Mouse (Mus musculus) kidney, embryonic 16.5 days (tissue): ENCODE measurements around the gene Tmem182. TPM values are rescaled to one million over a fixed set of nuclear protein-coding genes. Genes with fewer than 3 reads are reported as not detected.
A peak's percentile ranks its signal among the peaks of the same experiment; 100 is the strongest.

Experiments
- ATAC-seq: fragments of 200-750 bp; cut with Nextera tagmentation; 2 replicates; pipeline ENCODE4 v1.8.0; 2017; ENCODE audit warnings: moderate TSS enrichment; ENCODE audit not compliant: low FRiP score, low TSS enrichment
- H3K27ac ChIP-seq: fragments of 300-500 bp; sonication (generic); 2 replicates; pipeline ENCODE4 v1.5.1; 2014; ENCODE audit warnings: low read length
- H3K27me3 ChIP-seq: fragments of 300-500 bp; sonication (generic); 2 replicates; pipeline ENCODE4 v1.6.1; 2014; ENCODE audit warnings: low read length, control low read depth, mixed read lengths; ENCODE audit not compliant: insufficient read depth
- H3K36me3 ChIP-seq: fragments of 300-500 bp; sonication (generic); 2 replicates; pipeline ENCODE4 v1.6.1; 2014; ENCODE audit warnings: low read length, control low read depth, mixed read lengths; ENCODE audit not compliant: insufficient read depth
- H3K4me1 ChIP-seq: fragments of 300-500 bp; sonication (generic); 2 replicates; pipeline ENCODE4 v1.6.1; 2014; ENCODE audit warnings: low read length, control low read depth, mixed read lengths; ENCODE audit not compliant: insufficient read depth
- H3K4me2 ChIP-seq: fragments of 300-500 bp; sonication (generic); replicated peaks from 2 replicates; pipeline ENCODE4 v1.6.1; 2014; ENCODE audit warnings: low read depth, low read length
- H3K4me3 ChIP-seq: fragments of 300-500 bp; sonication (generic); 2 replicates; pipeline ENCODE4 v1.5.1; 2014; ENCODE audit warnings: mild to moderate bottlenecking, low read length
- H3K9ac ChIP-seq: fragments of 300-500 bp; sonication (generic); replicated peaks from 2 replicates; pipeline ENCODE4 v1.6.1; 2014; ENCODE audit warnings: low read length
- H3K9me3 ChIP-seq: fragments of 300-500 bp; sonication (generic); 2 replicates; pipeline ENCODE4 v1.6.1; 2016; ENCODE audit warnings: low read length, control low read depth
- WGBS: fragments of 180-500 bp; shearing (Covaris S2); extraction: QIAGEN DNeasy Blood & Tissue Kit; methylation state at CpG from one replicate; pipeline ENCODE4 v1.1.7; 2014; 5-methylcytosine and 5-hydroxymethylcytosine counted together
- polyA plus RNA-seq: library from polyadenylated mRNA; unstranded; fragments of >200 nt; fragmentation: Nextera tagmentation; extraction: Ambion mirVana; gene quantifications from 2 replicates; pipeline ENCODE4 v1.2.1, GENCODE M21; 2015

Tmem182 gene
- polyA plus RNA-seq, 1 experiment from 2014 or later, result 0.87 TPM

DNA sequence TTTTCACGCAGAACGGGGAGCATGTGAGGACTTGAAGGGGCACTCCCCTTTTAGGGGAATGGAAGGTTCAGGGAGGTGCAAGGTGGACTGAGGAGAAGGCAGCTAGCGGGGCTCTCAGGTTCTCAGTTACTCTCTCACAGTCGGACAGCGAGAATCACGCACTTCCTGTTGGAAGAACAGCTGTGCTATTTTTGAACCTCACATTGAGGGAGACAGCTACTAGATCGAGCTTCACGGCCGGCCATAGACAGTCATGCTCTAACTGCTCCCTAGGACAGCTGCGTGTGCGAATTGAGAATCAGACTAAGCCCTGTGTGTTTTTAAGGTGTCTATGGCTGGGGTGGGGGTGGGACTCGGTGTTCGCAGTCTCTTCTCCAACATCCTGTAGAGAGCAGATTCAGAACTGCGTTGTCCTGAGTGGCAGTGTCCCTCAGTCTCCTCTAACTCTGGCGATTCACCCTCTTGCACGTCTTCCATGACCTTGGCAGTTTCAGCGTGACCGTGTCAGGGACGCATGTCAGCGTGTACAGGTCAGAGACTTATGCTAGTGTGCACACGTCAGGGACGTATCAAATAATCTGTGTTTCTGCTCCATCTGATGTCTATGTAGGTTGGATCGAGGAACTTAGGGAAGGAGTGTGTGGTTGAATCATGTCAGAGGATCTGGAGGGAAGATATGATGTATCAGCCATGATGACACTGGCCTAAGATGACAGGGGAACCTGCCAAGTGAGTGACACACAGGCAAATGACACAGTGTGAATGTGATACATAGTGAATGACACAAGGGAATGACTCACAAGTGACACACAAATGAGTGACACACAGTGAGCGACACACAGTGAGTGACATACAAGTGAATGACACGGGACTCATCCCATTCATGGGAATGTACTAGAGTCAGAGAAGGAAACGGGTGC, 69.3 kb downstream of the Tmem182 start:
- no peaks in the 10 kb centered on the region for H3K9me3 ChIP-seq
- H3K4me3 ChIP-seq, result no peak overlapping the region
- no peak overlapping the region for H3K9ac ChIP-seq
- no peaks in the 10 kb centered on the region for H3K27me3 ChIP-seq
- no peak; the same call in 1 of the 2 replicates for ATAC-seq
- H3K4me2 ChIP-seq, result no peak overlapping the region; the same call in 1 of the 2 replicates
- H3K36me3 ChIP-seq, result no peaks in the 10 kb centered on the region
- WGBS, result 72% methylated on average over 26 of the region's 26 CpGs
- H3K4me1 ChIP-seq, result no peaks in the 10 kb centered on the region
- no peak overlapping the region for H3K27ac ChIP-seq

DNA sequence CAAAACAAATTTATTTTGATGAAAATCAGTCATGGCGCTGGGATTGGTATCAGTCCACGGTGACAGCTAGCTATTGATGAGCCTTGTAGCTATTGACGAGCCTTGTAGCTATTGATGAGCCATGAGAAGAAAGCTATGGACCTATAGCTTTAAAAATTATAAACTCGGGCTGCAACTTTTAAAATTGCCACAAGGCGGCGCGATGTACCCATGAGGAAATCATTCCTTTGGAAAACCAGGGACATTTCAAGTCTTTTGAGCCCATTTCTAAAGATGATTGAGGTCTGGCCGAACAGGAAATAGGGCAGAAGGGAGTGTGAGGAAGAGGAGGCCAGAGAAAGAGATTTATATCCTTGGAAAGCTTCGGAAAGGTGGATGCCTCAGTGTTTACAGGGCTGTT, 73.7 kb downstream of the Tmem182 start:
- no peak overlapping the region for H3K27ac ChIP-seq
- no peaks in the 10 kb centered on the region for H3K4me1 ChIP-seq
- no peaks in the 10 kb centered on the region for H3K9me3 ChIP-seq
- H3K4me2 ChIP-seq, result no peak overlapping the region
- no peak for ATAC-seq
- H3K27me3 ChIP-seq, result no peaks in the 10 kb centered on the region
- H3K36me3 ChIP-seq, result no peaks in the 10 kb centered on the region
- no peak overlapping the region for H3K9ac ChIP-seq
- WGBS, result 14% methylated on average over 9 of the region's 9 CpGs
- H3K4me3 ChIP-seq, result no peak overlapping the region

DNA sequence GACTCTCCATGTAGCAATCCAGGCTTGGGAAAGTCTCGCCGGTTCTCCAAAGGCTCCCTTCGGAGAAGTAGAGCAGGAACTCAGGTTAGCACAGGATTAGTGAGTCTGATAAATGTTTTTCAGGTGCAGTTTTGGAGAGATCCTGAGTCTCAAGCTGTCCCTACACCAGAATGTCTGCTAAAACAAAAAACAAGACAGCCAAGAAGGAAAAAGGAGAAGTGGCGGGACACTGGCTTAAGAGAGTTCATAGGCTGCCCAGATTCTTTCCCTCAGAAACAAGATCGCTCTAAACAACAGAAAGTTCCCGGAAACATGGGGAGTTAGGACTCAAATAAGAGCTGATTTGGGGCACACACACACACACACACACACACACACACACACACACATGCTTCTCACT, 74.1 kb downstream of the Tmem182 start:
- 71% methylated on average over 6 of the region's 6 CpGs for WGBS
- ATAC-seq, result no peak

DNA sequence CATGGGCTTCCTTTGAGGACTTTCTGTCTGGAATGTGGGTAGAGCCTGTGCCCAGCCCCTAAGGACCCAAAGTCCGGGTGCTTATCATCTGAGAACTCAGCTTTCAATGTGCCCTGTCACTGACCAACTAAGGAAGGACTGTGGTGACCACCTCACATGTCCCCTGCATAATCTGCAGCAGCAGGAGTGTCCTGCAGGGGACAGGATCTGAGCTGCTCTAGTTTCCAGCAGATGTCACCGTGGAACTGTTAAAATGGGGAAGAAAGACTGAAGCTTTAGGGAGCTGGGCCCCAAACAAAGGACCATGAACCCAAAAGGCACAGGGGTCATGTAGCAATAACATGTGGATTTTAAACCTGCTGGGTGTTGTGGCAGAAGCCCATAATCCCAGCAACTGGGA, 75.1 kb downstream of the Tmem182 start:
- no peaks in the 10 kb centered on the region for H3K9me3 ChIP-seq
- 36% methylated on average over 2 of the region's 2 CpGs for WGBS
- no peak overlapping the region for H3K4me2 ChIP-seq
- no peak for ATAC-seq
- no peak overlapping the region for H3K9ac ChIP-seq
- H3K4me1 ChIP-seq, result no peaks in the 10 kb centered on the region
- no peaks in the 10 kb centered on the region for H3K36me3 ChIP-seq
- H3K27ac ChIP-seq, result no peak overlapping the region
- H3K4me3 ChIP-seq, result no peak overlapping the region
- no peaks in the 10 kb centered on the region for H3K27me3 ChIP-seq

More for the DNA sequence above, 74.1 kb downstream of the Tmem182 start:
- Histone ChIP-seq H3K4me1 (no peaks in the 10 kb centered on the region), H3K9ac (no peak overlapping the region), H3K4me2 (no peak overlapping the region), H3K27ac (no peak overlapping the region), H3K36me3 (no peaks in the 10 kb centered on the region), H3K9me3 (no peaks in the 10 kb centered on the region), H3K4me3 (no peak overlapping the region), H3K27me3 (no peaks in the 10 kb centered on the region)

DNA sequence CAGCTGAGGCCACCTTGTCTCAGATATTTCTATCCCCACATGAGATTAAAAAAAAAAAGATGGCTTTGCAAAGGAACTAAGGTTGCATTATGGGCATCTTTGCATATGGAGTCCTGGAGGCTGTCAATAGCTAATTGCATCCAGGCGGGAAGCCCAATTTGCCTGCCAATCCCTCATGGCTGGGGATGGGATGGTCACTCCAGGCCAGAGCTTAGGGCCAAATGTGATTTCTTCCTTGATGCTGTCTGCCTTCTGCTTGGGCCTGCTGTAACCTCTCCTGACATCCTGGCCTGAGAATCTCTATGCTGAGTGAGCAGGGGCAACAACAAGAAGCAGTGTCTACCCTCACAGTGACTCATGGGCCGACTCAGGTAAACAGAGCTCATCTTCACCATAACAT, 78.5 kb downstream of the Tmem182 start:
- Histone ChIP-seq H3K9me3 (no peaks in the 10 kb centered on the region), H3K9ac (no peak overlapping the region), H3K27ac (no peak overlapping the region), H3K4me1 (no peaks in the 10 kb centered on the region), H3K36me3 (no peaks in the 10 kb centered on the region), H3K4me2 (no peak overlapping the region), H3K4me3 (no peak overlapping the region), H3K27me3 (no peaks in the 10 kb centered on the region)
- ATAC-seq, result no peak
- 93% methylated on average over 2 of the region's 2 CpGs for WGBS

DNA sequence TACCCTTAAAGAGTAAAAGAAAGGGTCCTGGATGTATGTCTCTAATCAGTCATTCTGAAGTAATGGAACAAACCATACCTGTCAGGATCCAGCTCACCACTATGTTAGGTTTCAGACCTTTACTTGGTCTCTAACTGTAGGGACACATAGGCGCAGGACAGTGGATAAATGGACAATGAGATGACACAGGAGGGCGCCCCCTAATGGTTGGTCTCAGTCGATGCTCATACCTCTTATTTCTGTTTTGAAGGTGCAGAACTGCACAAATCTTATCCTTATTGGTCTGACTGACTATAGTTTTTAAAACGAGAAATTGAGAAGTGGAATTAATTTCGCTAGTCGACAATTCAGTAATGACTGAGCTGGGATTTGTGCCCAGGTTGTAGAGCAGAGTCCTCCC, 79.5 kb downstream of the Tmem182 start:
- Histone ChIP-seq H3K27me3 (no peaks in the 10 kb centered on the region), H3K4me3 (no peak overlapping the region), H3K4me1 (no peaks in the 10 kb centered on the region), H3K9ac (no peak overlapping the region), H3K36me3 (no peaks in the 10 kb centered on the region), H3K9me3 (no peaks in the 10 kb centered on the region), H3K27ac (no peak overlapping the region), H3K4me2 (no peak overlapping the region)
- 78% methylated on average over 6 of the region's 6 CpGs for WGBS
- ATAC-seq, result no peak

DNA sequence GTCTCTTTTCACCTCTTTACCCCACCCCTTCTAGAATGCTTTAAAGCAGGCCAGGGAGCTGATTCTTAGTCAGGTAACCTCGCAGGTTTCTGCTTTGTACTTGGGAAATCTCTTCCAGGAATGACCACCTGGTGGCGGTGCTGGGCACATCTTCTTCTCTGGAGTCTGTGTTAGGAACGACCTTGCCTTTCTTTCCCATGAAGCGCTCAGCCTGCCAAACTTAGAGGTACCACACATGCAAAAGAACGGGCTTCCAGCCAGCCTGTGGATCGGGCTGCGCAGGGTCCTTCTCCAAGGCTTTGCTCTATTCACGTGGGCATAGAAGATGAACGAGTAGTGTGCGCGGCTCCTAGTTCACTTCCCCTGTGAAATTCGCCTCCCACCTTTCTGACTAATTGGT, 82.3 kb downstream of the Tmem182 start:
- ATAC-seq, result peak; percentile 82; the same call in 1 of the 2 replicates
- no peaks in the 10 kb centered on the region for H3K27me3 ChIP-seq
- H3K36me3 ChIP-seq, result no peaks in the 10 kb centered on the region
- no peak overlapping the region for H3K4me3 ChIP-seq
- H3K9me3 ChIP-seq, result no peaks in the 10 kb centered on the region
- 32% methylated on average over 12 of the region's 12 CpGs for whole genome bisulfite sequencing
- H3K4me2 ChIP-seq, result peak overlapping the region; percentile 32; the same call in 1 of the 2 replicates
- no peak overlapping the region for H3K9ac ChIP-seq
- no peaks in the 10 kb centered on the region for H3K4me1 ChIP-seq
- no peak overlapping the region for H3K27ac ChIP-seq

DNA sequence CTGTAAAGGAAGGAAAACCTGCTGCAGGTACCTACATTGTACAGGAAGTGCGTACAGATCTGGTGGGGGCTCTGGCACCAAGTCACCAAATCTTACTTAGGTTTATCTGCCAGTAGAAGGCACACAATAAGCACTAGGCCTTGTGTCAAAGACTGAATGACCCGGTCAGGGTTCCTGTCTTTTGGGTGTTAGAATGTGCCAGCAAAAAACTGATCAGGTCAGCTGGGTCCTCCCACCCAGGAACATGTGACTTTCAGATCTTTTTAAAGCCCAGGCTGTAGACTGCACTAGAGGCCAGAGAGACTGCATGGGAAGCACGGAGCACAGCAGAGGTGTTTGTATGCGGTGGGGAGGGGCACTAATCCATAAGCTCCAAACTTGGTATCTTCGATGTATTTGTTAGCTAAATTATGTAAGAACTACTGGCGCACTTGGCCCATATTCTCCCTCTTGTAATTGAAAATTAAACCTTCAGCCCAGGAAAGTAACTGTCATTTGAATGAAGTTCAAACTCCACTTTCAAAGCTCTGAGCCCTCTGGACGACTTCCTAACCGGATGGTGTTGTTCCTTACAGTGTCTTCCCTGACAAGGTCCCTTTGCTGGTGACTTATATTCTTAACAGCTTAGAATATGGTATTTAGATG, 83.1 kb downstream of the Tmem182 start:
- Histone ChIP-seq H3K4me1 (no peaks in the 10 kb centered on the region), H3K4me3 (no peak overlapping the region), H3K4me2 (no peak overlapping the region), H3K9me3 (no peaks in the 10 kb centered on the region), H3K36me3 (no peaks in the 10 kb centered on the region), H3K27ac (no peak overlapping the region), H3K27me3 (no peaks in the 10 kb centered on the region), H3K9ac (no peak overlapping the region)
- WGBS, result 89% methylated on average over 8 of the region's 8 CpGs
- ATAC-seq, result no peak

DNA sequence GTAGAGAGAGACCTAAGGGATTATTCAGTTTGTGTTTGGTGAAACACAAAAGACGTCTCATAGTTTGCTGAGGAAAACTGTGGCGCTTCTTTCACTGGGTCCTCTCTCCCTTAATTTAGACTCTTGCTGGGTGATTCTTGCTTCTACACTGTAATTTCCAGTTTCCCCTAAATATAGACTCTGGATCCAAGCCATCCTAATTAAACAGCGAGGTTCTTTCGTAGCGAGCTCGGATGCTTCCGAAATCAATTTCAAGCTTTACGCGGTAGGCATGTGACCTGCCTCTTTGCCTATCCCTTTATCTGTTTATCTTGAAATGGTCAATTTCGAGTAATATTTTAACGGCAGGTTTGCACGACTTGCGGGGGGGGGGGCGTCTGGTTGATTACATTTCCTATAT, 84.2 kb downstream of the Tmem182 start:
- no peak for ATAC-seq
- Histone ChIP-seq H3K27me3 (no peaks in the 10 kb centered on the region), H3K4me2 (no peak overlapping the region)

DNA sequence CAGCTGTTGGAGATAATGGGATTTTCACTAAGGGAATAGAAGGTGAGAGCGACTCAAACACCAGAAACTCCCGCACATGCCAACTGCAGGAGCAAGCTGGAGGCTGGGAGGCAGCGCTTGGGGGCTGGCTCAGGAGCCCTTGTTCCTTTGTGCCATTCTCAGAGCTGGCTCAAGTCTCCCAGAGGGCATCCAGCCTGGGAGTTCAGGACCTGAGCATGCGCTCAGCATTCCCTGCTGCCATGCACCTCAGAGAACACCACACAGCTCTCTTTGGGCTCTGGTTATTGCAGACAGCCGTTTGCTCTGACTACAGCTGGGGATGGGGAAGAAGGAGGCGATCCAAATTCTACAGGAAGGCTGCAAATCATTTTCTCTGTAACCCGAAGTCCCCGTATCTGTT, 84.8 kb downstream of the Tmem182 start:
- no peak overlapping the region for H3K4me2 ChIP-seq
- no peaks in the 10 kb centered on the region for H3K36me3 ChIP-seq
- no peak overlapping the region for H3K9ac ChIP-seq
- no peak overlapping the region for H3K27ac ChIP-seq
- H3K4me1 ChIP-seq, result no peaks in the 10 kb centered on the region
- ATAC-seq, result no peak
- no peaks in the 10 kb centered on the region for H3K27me3 ChIP-seq
- 54% methylated on average over 8 of the region's 8 CpGs for WGBS
- H3K4me3 ChIP-seq, result no peak overlapping the region
- no peaks in the 10 kb centered on the region for H3K9me3 ChIP-seq

More for the DNA sequence above, 84.2 kb downstream of the Tmem182 start:
- H3K9me3 ChIP-seq, result no peaks in the 10 kb centered on the region
- WGBS, result 81% methylated on average over 14 of the region's 14 CpGs
- no peaks in the 10 kb centered on the region for H3K4me1 ChIP-seq
- H3K36me3 ChIP-seq, result no peaks in the 10 kb centered on the region
- no peak overlapping the region for H3K27ac ChIP-seq
- H3K4me3 ChIP-seq, result no peak overlapping the region
- no peak overlapping the region for H3K9ac ChIP-seq
